Mouse (Mus musculus): Measurements from ENCODE around the gene Hps6. TPM values are rescaled to one million over a fixed set of nuclear protein-coding genes. Genes with fewer than 3 reads are reported as not detected.

Hps6 gene
- polyA plus RNA-seq, 1 experiment from 2014 or later = 5.2 TPM

GRCm38 (mm10) chr19:46031689-46032432 lies 28.6 kb downstream of the Hps6 start:
- Histone ChIP-seq H3K27me3 (replicated peaks) (no peaks in the 10 kb centered on the region), H3K4me1 (peaks cover 11% of the 10 kb centered on the region), H3K27ac (no peak overlapping the region), H3K36me3 (peaks cover 62% of the 10 kb centered on the region), H3K4me2 (replicated peaks) (no peak overlapping the region), H3K9me3 (no peaks in the 10 kb centered on the region; the same call in 1 of the 2 replicates), H3K9ac (no peak overlapping the region), H3K4me3 (no peak overlapping the region)
- 78% methylated on average over 9 of the region's 9 CpGs for WGBS
- ATAC-seq (ENCODE audit: low FRiP score, low read depth) = no peak

DNA sequence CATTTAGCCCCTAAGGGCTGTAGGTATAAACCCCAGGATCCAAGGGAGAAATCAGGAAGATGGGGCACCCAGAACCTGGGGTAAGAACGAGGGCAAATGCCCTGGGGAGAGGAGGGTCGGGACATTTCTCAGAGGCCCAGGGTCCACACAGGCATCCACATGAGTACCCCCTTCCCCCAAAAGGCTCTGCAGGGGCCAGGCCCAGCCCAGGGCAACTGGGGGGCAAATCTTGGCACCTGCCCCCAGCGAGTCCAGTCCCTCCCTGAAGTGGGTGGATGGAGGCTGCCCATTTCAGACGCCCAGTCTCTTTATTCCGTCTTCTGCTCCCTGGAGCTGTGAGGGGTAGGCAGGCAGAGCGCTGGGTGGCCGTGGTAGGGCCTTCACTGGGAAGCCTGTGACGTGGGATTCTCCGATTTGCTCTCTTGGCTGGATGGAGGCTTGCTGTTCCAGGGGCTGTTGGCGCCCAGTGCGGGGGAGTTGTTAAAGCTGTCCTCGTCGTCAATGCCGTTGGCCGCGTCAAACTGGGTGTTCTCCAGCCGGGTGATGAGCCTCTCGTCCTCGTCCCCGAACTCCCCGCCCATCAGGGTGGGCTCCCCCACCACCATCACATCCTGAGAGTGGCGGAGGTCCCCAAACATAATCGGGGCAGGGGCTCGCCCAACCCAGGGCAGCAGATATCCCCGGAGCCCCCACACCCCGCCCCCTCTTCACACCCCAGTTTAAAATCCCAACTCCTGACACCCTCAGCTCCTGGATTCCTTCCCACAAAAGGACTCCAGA lies 29.6 kb downstream of the Hps6 start:
- 85% methylated on average over 26 of the region's 26 CpGs for WGBS
- no peak overlapping the region for H3K4me3 ChIP-seq
- H3K4me2 ChIP-seq (replicated peaks) = no peak overlapping the region
- no peak overlapping the region for H3K27ac ChIP-seq
- no peak overlapping the region for H3K9ac ChIP-seq
- ATAC-seq (ENCODE audit: low FRiP score, low read depth) = no peak
- peaks cover 21% of the 10 kb centered on the region for H3K4me1 ChIP-seq
- H3K36me3 ChIP-seq = peaks cover 62% of the 10 kb centered on the region
- H3K9me3 ChIP-seq = no peaks in the 10 kb centered on the region; the same call in 1 of the 2 replicates
- no peaks in the 10 kb centered on the region for H3K27me3 ChIP-seq (replicated peaks)

DNA sequence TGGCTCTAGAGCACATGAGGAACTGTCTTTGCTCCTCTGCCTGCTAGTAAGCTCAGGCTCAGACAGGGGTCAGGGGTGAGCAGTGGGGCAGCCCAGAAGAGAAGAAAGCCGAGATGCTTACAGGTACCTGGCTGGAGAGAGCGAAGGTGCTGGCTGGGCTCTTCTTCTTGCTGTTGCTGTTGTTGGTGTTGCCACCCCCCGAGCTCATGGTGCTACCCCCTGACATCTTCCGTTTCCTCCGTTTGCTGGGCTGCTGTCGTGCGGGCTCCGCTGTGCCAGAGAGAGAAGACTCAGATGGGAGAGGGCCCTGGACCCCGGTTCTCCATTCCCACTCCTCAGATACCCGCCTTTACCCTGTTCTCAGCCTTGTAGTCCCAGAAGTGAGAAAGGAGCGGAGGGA lies 30.6 kb downstream of the Hps6 start:
- no peaks in the 10 kb centered on the region for H3K27me3 ChIP-seq (replicated peaks)
- peaks cover 62% of the 10 kb centered on the region for H3K36me3 ChIP-seq
- 95% methylated on average over 11 of the region's 11 CpGs for WGBS
- no peak overlapping the region for H3K27ac ChIP-seq
- ATAC-seq (ENCODE audit: low FRiP score, low read depth) = no peak
- H3K4me1 ChIP-seq = peaks cover 27% of the 10 kb centered on the region
- H3K9ac ChIP-seq = no peak overlapping the region
- H3K4me2 ChIP-seq (replicated peaks) = no peak overlapping the region
- no peak overlapping the region for H3K4me3 ChIP-seq
- no peaks in the 10 kb centered on the region; the same call in 1 of the 2 replicates for H3K9me3 ChIP-seq

DNA sequence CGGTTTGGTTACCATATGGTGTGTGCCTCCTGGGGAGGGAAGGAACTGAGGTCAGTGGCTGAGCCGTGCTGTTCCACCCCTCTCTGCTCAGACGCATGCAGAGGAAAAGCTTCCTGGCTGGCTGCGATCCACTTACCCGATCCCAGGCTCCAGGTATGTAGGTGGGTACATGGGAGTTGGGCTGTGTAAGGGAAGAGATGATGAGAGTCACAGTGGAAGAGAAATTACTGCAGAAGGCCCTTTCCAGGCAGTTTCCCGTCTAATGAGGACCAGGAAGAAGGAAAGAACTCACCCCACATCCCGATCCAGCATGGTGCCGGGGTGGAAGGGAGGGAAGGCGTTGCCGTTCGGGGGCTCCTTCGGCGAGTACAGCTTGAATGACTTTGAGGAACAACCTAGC lies 32.7 kb downstream of the Hps6 start:
- 92% methylated on average over 13 of the region's 13 CpGs for WGBS
- Histone ChIP-seq H3K4me3 (no peak overlapping the region), H3K4me2 (replicated peaks) (peak overlapping the region; percentile 92), H3K9ac (no peak overlapping the region; the same call in 1 of the 2 replicates), H3K36me3 (peaks cover 53% of the 10 kb centered on the region), H3K4me1 (peaks cover 42% of the 10 kb centered on the region), H3K9me3 (no peaks in the 10 kb centered on the region), H3K27ac (no peak overlapping the region), H3K27me3 (replicated peaks) (no peaks in the 10 kb centered on the region)
- no peak for ATAC-seq (ENCODE audit: low FRiP score, low read depth)

DNA sequence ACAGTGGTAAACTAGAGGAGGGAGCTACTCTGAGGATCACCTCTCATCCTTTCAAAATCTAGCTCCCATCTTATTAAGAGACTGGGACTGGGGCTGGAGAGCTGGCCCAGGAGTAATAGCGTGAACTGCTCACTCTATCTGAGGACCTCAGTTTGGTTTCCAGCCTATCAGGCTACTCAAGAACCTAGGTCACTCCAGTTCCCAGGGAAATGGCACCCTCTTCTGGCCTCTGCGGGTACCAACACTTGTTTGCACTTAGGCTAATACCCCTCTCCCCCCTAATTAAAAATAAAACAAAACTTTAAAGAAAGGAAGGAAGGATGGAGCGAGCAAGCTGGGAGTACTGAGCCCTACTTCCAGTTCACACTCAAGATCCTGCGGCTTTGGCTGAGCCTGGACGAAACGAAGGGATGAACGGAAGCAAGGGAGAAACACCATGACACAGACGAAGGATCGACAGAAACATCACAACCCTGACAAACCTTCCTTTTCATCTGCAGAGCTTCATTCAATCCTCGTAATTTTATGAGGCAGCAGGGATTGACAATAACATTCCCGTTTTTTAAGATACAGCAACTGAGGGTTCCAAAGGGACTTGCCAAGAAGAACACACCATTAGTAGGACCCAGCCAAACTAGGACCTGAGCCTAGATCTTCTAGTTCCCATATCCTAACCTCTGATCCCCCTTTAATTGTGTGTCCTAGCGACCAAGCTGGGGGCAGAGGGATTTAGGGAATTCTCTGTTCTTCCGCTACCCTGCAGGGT lies 33.4 kb downstream of the Hps6 start:
- 80% methylated on average over 13 of the region's 13 CpGs for WGBS
- H3K27ac ChIP-seq = no peak overlapping the region
- no peaks in the 10 kb centered on the region for H3K9me3 ChIP-seq
- H3K4me1 ChIP-seq = peaks cover 49% of the 10 kb centered on the region
- H3K4me3 ChIP-seq = peak overlapping the region; percentile 96
- peak overlapping the region; percentile 98; the same call in 1 of the 2 replicates for H3K9ac ChIP-seq
- H3K27me3 ChIP-seq (replicated peaks) = no peaks in the 10 kb centered on the region
- H3K36me3 ChIP-seq = peaks cover 48% of the 10 kb centered on the region
- no peak for ATAC-seq (ENCODE audit: low FRiP score, low read depth)
- peak overlapping the region; percentile 92 for H3K4me2 ChIP-seq (replicated peaks)

- no peak for ATAC-seq (ENCODE audit: low FRiP score, low read depth)
- Histone ChIP-seq H3K36me3 (peaks cover 41% of the 10 kb centered on the region), H3K4me3 (peak overlapping the region; percentile 96), H3K27me3 (replicated peaks) (no peaks in the 10 kb centered on the region), H3K4me1 (peaks cover 55% of the 10 kb centered on the region), H3K9ac (peak overlapping the region; percentile 98), H3K27ac (no peak overlapping the region), H3K9me3 (no peaks in the 10 kb centered on the region), H3K4me2 (replicated peaks) (peak overlapping the region; percentile 92)
- WGBS = 38% methylated on average over 6 of the region's 6 CpGs
Observed at GRCm38 (mm10) chr19:46037243-46037924, 34.1 kb downstream of the Hps6 start.

DNA sequence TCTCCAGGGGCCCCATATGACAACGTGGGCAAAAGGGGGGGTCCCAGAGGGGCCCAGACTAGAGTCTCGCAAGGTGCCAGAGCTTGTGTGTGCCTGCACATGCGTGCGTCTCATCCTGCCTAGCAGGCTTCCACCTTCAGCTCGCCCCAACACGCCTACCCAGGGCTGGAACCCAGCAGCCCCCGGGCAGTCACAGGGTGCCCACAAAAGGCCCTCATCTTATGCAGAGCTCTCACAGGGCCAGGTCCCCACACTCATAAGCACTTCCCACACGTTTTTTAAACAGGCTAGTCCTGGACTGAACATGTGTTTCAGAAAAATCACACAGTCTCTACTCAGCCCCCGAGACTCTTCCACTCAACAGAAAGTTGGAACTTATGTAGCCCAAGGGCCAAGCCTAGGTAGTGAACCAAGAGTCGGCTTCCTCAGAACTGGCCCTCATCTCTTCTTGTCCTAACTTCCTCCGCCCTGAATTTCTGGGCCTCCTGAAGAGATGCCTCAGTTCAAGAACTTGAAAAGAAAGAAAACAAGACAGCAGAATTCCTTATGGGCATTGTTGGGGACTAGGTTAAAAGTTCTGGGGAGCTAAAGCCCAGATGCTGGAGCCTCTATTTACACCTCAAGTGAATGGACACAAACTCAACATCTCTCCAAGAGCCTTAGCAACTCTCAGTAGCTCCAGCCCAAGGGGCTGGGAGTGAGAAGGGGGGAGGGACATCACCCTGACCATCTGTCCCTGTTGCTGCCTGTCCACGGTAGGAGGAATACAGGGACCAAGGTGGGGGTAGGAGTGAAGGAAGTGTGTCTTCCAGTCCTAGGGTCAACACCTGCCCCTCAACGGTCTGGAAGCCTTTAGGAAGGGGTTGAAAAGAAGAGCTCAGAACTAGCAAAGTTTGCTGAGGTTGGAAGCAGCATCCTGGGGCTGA lies 34.9 kb downstream of the Hps6 start:
- peaks cover 33% of the 10 kb centered on the region for H3K36me3 ChIP-seq
- H3K4me2 ChIP-seq (replicated peaks) = peak overlapping the region; percentile 92
- H3K4me3 ChIP-seq = peak overlapping the region; percentile 96
- H3K9me3 ChIP-seq = no peaks in the 10 kb centered on the region
- ATAC-seq (ENCODE audit: low FRiP score, low read depth) = no peak
- 19% methylated on average over 13 of the region's 13 CpGs for WGBS
- H3K9ac ChIP-seq = peak overlapping the region; percentile 98
- H3K27me3 ChIP-seq (replicated peaks) = no peaks in the 10 kb centered on the region
- 0 out of 2 replicates have a peak overlapping the region, but pooled peaks have one; percentile 90 for H3K27ac ChIP-seq
- peaks cover 63% of the 10 kb centered on the region for H3K4me1 ChIP-seq

- H3K27ac ChIP-seq = peak overlapping the region; percentile 90
- peak; percentile 21 for ATAC-seq (ENCODE audit: low FRiP score, low read depth)
- peak overlapping the region; percentile 98 for H3K9ac ChIP-seq
- no peaks in the 10 kb centered on the region for H3K9me3 ChIP-seq
- WGBS = under 1% methylated on average over 17 of the region's 17 CpGs
- H3K36me3 ChIP-seq = peaks cover 27% of the 10 kb centered on the region
- H3K27me3 ChIP-seq (replicated peaks) = no peaks in the 10 kb centered on the region
- peak overlapping the region; percentile 96 for H3K4me3 ChIP-seq
- peak overlapping the region; percentile 92 for H3K4me2 ChIP-seq (replicated peaks)
- peaks cover 70% of the 10 kb centered on the region for H3K4me1 ChIP-seq
Observed at GRCm38 (mm10) chr19:46038851-46039260, 35.5 kb downstream of the Hps6 start.

- Histone ChIP-seq H3K36me3 (peaks cover 20% of the 10 kb centered on the region), H3K27ac (peak overlapping the region; percentile 90), H3K27me3 (replicated peaks) (no peaks in the 10 kb centered on the region), H3K4me3 (peak overlapping the region; percentile 96), H3K9ac (peak overlapping the region; percentile 98), H3K9me3 (no peaks in the 10 kb centered on the region), H3K4me1 (peaks cover 75% of the 10 kb centered on the region), H3K4me2 (replicated peaks) (peak overlapping the region; percentile 92)
- ATAC-seq (ENCODE audit: low FRiP score, low read depth) = peak; percentile 54
- WGBS = under 1% methylated on average over 26 of the region's 30 CpGs
Observed at GRCm38 (mm10) chr19:46039478-46039877, 36.2 kb downstream of the Hps6 start.

DNA sequence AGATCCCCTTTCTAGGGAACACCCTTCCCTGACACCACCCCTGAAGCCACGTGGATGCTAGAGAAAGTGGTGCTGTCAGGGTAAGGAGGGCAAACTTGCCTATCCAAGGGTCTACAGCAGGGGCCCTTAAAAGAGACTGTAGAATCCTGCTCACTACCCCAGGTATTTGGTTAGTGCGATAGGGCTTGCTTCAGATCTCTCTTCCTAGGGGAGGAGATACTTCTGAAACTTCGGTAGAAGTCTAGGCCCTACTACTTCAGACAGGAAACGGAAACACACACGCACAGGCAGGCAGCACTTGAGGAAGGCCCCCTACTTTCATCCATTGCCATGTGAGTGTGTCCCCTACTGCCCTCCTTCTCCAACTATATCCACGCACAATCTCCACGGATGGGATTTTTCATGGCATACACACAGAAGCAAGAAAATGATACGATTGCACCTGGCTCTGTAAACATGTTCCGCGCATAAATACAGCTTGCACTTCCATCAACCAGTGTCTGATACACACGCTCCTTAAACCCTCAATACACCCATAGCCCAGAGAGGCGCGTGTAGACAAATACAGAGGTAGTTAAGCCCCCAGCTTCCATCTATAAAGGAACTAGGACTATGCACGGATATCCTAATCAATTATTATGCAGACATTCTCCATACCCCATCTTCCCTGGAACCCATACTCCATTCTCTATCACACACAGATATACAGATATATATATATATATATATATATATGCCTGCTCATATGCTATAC lies 37.0 kb downstream of the Hps6 start:
- Histone ChIP-seq H3K4me3 (peak overlapping the region; percentile 96), H3K27me3 (replicated peaks) (no peaks in the 10 kb centered on the region), H3K4me1 (peaks cover 75% of the 10 kb centered on the region), H3K9ac (peak overlapping the region; percentile 98), H3K4me2 (replicated peaks) (peak overlapping the region; percentile 92), H3K27ac (peak overlapping the region; percentile 90), H3K9me3 (no peaks in the 10 kb centered on the region), H3K36me3 (peaks cover 12% of the 10 kb centered on the region)
- WGBS = 42% methylated on average over 14 of the region's 14 CpGs
- no peak for ATAC-seq (ENCODE audit: low FRiP score, low read depth)
